Mouse (Mus musculus): ENCODE results near the gene Acta2. TPM values are rescaled to one million over a fixed set of nuclear protein-coding genes. Genes with fewer than 3 reads are reported as not detected.
A peak's percentile ranks its signal among the peaks of the same experiment; 100 is the strongest.

Gene Acta2
- total RNA-seq, 2 experiments from 2014 or later, result 52.8 to 61.6 TPM

GRCm38 (mm10) chr19:34288696-34289095 is 33.3 kb upstream of the Acta2 start:
- DNase-seq, result no peak
- Histone ChIP-seq H3K4me3 (no peak overlapping the region), H3K27ac (no peak overlapping the region)
- no peak for TF ChIP-seq CTCF (IDR thresholded peaks at IDR 0.05)
- intact Hi-C loops (cut with DNase I), result no loop called here

DNA sequence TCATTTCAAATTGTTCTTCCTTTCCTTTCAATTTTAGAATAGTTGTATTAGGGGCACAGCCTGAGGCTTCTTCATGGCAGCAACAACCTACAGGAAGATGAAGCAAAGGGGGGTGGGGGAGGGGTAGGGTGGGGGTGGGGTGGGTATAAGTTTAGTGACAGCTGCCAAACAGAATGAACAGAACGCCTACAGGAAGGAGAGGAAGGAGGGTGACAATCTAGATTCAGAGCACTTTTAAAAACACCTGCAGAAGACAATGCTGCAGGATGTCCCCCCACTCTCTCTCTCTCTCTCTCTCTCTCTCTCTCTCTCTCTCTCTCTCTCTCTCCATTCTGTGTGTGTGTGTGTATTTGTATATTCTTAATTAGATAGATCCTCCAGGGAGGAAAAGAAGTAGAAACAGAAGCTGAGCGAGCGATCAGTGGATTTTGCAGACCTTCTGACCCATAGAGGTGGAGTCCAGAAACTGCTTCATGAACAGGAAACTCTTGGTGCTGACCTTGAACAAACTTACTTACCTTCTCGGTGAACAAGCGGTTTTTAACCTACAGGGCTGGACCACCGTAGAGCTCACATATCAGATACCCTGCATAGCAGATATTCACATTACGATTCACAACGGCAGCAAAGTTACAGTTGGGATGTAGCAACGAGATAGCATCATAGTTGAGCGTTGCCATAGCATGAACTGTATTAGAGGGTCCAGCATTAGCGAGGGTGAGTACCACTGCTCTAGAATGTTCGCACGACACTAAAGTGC is 32.4 kb upstream of the Acta2 start:
- no peak overlapping the region for H3K27ac ChIP-seq
- no peak for TF ChIP-seq CTCF (IDR thresholded peaks at IDR 0.05)
- no peak overlapping the region for H3K4me3 ChIP-seq
- intact Hi-C loops (cut with DNase I), result no loop called here
- DNase-seq, result no peak

- TF ChIP-seq CTCF (IDR thresholded peaks at IDR 0.05), result no peak
- Histone ChIP-seq H3K4me3 (no peak overlapping the region), H3K27ac (no peak overlapping the region)
- no peak for DNase-seq
- intact Hi-C loops (cut with DNase I), result no loop called here
Observed at GRCm38 (mm10) chr19:34287221-34287620, 31.8 kb upstream of the Acta2 start.

DNA sequence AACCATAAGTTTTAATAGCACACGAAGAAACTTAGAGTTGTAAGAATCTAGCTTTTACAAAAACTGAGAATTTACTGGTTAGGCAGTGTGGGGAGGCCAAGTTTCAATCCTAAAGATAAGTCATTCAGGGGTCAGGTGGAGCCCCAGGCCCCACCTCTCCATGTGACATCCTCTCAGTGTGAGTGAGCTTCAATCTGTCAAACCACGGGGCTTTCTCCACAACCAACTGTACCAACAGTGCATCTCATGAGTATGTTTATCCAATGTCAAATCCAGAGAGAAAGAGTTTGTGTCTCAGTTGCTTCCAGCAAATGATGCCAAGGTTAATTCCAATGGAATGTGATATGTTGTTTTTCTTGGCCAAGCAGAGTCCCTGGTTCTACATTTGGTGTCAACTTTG is 29.4 kb upstream of the Acta2 start:
- TF ChIP-seq CTCF (IDR thresholded peaks at IDR 0.05), result no peak
- no peak overlapping the region for H3K27ac ChIP-seq
- DNase-seq, result no peak
- intact Hi-C loops (cut with DNase I), result loop anchor here (1.0 kb wide), 1 partner anchor 41 kb away; no protein-coding TSS in a partner anchor
- H3K4me3 ChIP-seq, result no peak overlapping the region

DNA sequence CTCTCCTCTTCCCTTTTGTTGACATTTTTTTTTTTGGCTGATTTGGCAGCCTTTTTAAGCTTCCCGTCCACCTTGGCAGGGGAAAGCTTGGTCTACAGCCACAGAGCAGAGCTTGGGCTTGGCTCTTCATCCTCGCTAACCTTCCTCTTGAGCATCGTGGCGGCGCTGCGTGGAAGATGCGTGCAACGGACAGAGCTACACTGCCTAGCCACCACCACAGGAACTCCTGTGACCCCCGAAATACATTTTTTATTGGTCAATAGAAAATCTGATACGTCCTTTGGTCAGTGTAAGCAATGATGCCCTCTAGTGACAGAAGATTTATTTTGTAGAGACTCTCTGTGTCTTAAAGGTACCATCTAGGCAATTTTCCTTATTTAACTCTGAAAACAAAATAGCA is 29.0 kb upstream of the Acta2 start:
- H3K4me3 ChIP-seq, result peak overlapping the region; percentile 69
- TF ChIP-seq CTCF (IDR thresholded peaks at IDR 0.05), result peak; percentile 71
- H3K27ac ChIP-seq, result peak overlapping the region; percentile 76
- peak; percentile 41 for DNase-seq
- intact Hi-C loops (cut with DNase I), result no loop called here

DNA sequence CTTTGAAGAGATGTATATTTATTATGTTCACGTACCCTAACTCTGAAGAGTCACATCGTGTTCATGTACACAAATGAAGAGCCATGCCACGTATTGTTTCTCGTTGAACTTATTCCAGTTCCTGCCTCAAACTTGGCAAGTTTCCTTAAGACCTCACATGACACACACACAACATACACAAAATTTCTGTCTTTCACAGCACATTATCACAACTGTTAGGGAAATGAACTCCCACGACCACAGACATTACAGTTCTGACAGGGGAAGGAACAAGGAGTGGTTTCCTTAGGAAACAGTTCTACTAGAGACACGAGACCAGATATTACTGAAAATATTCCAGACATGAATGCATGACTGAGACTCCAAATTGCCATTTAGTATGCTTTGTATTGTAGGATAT is 28.2 kb upstream of the Acta2 start:
- no peak overlapping the region for H3K4me3 ChIP-seq
- intact Hi-C loops (cut with DNase I), result no loop called here
- DNase-seq, result no peak
- no peak for TF ChIP-seq CTCF (IDR thresholded peaks at IDR 0.05)
- H3K27ac ChIP-seq, result peak overlapping the region; percentile 76

- no peak for TF ChIP-seq CTCF (IDR thresholded peaks at IDR 0.05)
- DNase-seq, result no peak
- peak overlapping the region; percentile 20; the same call in 1 of the 2 replicates for H3K27ac ChIP-seq
- intact Hi-C loops (cut with DNase I), result no loop called here
- no peak overlapping the region for H3K4me3 ChIP-seq
Observed at GRCm38 (mm10) chr19:34278078-34278477, 22.7 kb upstream of the Acta2 start.

DNA sequence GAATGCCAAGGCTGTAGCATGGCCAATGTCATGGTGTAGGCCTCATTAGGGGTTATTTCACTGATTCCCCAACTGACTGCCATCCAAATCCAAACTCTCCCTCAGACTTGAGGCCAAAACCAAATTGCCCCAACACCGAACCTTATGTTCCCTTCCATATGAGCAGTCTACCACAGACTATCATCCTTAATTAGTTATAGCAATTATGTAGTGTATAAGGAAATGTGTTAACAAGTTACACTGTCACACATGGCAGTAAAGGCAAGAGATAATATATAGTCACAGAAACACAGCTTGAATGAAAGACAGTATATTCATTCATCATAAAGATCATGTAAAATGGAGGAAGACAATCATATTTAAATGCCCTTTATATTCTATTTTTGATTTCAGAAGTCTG is 17.7 kb upstream of the Acta2 start:
- TF ChIP-seq CTCF (IDR thresholded peaks at IDR 0.05), result no peak

GRCm38 (mm10) chr19:34270824-34271464 is 15.6 kb upstream of the Acta2 start:
- DNase-seq, result no peak
- intact Hi-C loops (cut with DNase I), result no loop called here
- Histone ChIP-seq H3K4me3 (no peak overlapping the region), H3K27ac (0 out of 2 replicates have a peak overlapping the region, but pooled peaks have one; percentile 31)
- TF ChIP-seq CTCF (IDR thresholded peaks at IDR 0.05), result no peak

More for the DNA sequence above, 17.7 kb upstream of the Acta2 start:
- intact Hi-C loops (cut with DNase I), result no loop called here
- no peak for DNase-seq
- no peak overlapping the region for H3K4me3 ChIP-seq
- H3K27ac ChIP-seq, result no peak overlapping the region

DNA sequence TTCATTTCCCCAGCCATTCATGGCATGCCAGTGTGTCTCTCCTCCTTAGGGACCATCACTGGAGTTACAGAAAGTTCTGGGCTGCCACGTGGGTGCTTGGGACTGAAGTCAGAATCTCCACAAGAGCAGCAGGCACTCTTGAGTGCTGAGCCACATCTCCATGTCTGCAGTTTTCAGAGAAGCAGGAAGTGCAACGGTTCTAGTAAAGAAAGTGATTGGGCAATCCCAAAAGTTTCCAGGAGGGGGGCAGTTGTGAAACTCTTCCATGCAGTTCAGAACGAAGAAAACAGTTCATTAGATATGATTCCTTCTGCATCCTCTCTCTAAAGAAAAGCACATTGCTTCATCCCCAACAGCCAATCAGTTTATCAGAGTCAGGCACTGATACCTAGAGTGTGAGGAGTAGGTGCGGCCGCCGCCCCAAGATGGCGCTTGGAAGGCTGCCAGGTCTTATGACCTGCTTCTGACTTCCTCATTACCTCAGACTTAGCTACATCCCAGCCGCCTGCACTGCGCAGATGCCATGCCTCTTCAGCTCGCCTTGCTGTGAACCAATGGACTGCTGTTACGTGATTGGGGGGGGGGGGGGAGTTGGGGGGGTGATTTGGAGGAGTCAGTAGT is 14.8 kb upstream of the Acta2 start:
- 0 out of 2 replicates have a peak overlapping the region, but pooled peaks have one; percentile 24 for H3K27ac ChIP-seq
- intact Hi-C loops (cut with DNase I), result no loop called here
- no peak for TF ChIP-seq CTCF (IDR thresholded peaks at IDR 0.05)

DNA sequence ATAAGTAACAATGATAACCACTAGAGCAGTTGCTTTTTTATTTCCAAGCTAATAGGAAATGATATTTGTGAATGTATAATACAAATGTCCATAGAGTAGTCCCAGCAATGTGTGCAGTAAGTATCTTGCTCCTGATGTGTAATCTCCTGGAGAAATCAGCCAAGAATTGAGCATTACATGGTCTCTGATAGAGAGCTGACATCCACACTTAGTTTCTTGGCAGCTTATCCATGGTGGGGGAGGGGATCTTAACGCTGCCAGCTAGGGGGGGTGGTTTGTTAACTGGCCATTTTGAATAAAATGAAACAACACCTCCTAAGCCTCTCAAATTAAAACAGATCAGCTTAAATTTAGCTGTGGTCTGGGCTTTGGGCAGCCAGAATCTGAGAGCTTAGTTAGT is 13.6 kb upstream of the Acta2 start:
- DNase-seq, result no peak
- no peak for TF ChIP-seq CTCF (IDR thresholded peaks at IDR 0.05)
- intact Hi-C loops (cut with DNase I), result no loop called here
- H3K27ac ChIP-seq, result no peak overlapping the region; the same call in 1 of the 2 replicates
- no peak overlapping the region for H3K4me3 ChIP-seq

More for the DNA sequence above, 14.8 kb upstream of the Acta2 start:
- DNase-seq, result peak; percentile 32
- no peak overlapping the region for H3K4me3 ChIP-seq

GRCm38 (mm10) chr19:34265604-34266193 is 10.3 kb upstream of the Acta2 start:
- DNase-seq, result no peak
- no peak for TF ChIP-seq CTCF (IDR thresholded peaks at IDR 0.05)
- Histone ChIP-seq H3K4me3 (peak overlapping the region; percentile 13; the same call in 1 of the 2 replicates), H3K27ac (peak overlapping the region; percentile 72)
- intact Hi-C loops (cut with DNase I), result no loop called here
